Mouse (Mus musculus): Measurements from ENCODE around the gene Slc25a47.

Slc25a47 gene

GRCm38 (mm10) chr12:108906398-108906797, 70.6 kb downstream of the Slc25a47 start:
- DNase-seq (ENCODE audit: low spot score in 2 of 2), result no peak

Measured in spleen, postnatal 10 days (tissue).